Mouse (Mus musculus): Measurements from ENCODE around the gene Bbx.

Bbx gene

DNA sequence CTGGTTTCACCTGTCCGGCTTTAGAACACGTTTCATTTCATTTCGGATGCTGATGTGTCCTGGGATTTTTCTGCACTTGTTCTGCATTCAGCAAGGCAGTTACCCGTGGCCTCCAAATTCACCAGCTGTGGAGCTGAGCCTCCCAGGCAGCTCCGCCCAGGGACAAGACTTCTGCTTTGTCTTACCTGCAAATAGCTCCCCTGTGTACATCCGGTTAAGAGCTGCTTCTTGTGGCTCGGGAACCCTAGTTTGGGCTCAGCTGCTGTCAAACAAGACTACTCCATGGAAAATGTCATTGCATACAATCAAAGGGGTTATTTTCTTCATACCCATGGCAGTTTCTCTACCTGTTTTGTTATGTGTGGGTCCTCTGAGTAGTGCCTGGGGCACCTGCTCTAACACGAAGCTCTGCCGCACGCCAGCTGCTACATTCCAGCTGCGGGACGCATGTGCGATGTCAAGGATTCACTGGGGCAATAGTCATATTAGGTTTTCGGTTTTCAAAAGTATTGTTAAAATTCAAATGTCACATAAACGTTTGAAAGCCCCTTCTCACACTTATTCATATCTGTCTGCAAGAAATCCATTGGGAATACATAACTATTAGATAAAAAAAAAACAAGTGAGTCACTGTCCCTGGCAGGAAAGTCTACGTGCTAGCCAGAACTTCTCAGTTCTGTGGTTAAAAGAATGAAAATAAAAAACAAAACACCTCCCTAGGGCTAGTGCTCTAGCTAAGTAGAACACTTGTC is 264.8 kb downstream of the Bbx start:
- DNase-seq (ENCODE audit: low spot score in 2 of 2) = no peak

DNA sequence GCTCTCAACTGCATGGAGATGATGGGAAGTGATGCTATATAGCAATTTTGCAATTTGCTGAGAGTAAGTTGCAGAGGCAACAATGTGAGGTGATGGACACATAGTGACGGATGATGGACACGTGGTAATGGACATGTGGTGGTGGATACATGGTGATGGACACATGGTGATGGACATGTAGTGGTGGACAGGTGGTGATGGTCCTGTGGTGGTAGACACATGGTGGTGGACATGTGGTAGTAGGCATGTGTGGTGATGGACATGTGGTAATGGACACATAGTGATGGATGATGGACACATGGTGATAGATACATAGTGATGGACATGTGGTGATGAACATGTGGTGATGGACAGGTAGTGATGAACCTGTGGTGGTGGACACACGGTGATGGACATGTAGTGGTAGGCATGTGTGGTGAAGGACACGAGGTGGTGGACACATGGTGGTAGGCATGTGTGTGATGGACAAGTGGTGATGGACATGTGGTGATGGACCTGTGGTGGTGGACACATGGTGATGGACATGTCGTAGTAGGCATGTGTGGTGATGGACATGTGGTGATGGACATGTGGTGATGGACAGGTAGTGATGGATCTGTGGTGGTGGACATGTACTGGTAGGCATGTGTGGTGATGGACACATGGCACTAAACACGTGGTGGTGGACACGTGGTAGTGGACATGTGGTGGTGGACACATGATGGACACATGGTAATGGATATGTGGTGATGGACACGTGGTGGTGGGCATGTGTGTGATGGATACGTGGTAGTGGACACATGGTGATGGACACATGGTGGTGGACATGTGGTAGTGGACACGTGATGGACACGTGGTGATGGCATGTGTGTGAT is 271.5 kb downstream of the Bbx start:
- no peak for DNase-seq (ENCODE audit: low spot score in 2 of 2)

DNA sequence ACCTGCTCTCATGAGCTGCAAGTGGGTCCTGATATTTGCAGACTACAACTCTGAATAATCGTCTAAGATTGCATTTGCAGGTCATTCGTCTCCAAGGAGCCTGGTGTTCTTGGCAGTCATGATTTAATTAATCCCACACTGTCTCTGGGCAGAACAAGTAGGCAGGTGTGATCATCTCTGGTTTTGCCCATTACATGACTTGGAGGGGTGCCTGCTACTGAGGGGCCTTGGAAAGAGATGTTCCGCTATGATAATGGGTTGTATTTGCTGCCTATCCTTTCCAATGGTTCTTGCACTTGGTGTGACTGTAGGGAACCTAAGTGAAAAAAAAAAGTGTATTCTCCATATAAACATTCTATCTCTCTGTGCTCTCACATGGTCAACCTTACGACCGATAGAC is 273.6 kb downstream of the Bbx start:
- no peak for DNase-seq (ENCODE audit: low spot score in 2 of 2)

DNA sequence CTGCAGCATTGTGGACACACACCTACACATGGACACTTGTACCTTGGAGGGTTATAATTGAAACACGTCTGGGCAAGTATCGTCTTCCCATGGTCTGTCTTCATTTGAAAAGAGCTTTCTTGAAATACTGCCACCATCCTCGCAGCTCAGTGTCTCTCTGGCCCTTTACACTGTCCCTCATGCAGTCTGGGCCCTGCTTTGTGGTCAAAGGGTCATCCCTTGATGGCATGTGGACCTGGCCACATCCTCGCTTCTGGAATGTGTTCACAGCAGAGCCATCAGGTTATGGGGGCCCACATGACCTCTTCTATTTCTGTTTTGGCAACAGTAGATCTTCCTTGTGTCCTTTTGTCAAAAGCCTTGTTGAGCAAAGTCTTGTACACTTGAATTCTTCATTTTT is 282.6 kb downstream of the Bbx start:
- no peak for DNase-seq (ENCODE audit: low spot score in 2 of 2)

DNA sequence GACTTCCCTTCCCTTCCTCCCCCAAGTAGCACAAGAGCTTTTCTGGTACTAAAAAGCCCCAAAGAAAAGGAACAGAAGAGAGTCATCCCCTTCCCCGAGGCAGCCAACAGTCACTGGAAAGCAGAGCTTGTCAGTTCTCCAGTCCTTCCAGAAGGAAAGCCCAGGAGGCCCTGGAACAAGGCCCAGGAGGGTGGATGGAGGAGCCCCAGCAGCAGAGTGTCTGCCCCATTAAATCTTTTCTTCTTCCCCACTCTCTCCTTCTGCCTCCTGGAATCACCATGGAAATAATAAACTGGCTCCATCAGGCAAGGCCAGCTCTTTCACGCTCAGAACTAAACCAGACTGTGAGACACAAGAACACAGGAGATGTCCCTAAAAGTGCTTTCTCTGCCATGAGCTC is 284.3 kb downstream of the Bbx start:
- DNase-seq (ENCODE audit: low spot score in 2 of 2) = peak; percentile 21 to 26
